Mouse (Mus musculus) liver, postnatal 0 days (tissue): ENCODE measurements around the gene Cstad. TPM values are rescaled to one million over a fixed set of nuclear protein-coding genes. Genes with fewer than 3 reads are reported as not detected.
A peak's percentile ranks its signal among the peaks of the same experiment; 100 is the strongest.

Experiments used
- ATAC-seq: fragments of 200-750 bp; cut with Nextera tagmentation; 2 replicates; pipeline ENCODE4 v1.8.0; 2017; ENCODE audit warnings: mild to moderate bottlenecking, moderate library complexity
- DNase-seq: peaks from one replicate; pipeline ENCODE4 v3.0.0-alpha.2; 2016
- H3K27ac ChIP-seq: fragments of 300-500 bp; sonication (generic); 2 replicates; pipeline ENCODE4 v1.5.1; 2014; ENCODE audit warnings: antibody characterized with exemption, moderate library complexity, mild to moderate bottlenecking, low read depth
- H3K27me3 ChIP-seq: fragments of 300-500 bp; sonication (generic); 2 replicates; pipeline ENCODE4 v1.6.1; 2014; ENCODE audit warnings: low read length, control low read depth, mixed read lengths; ENCODE audit not compliant: insufficient read depth
- H3K36me3 ChIP-seq: fragments of 300-500 bp; sonication (generic); replicated peaks from 2 replicates; pipeline ENCODE4 v1.6.1; 2014; ENCODE audit warnings: mild to moderate bottlenecking, control low read depth, low read length, moderate library complexity, mixed read lengths; ENCODE audit not compliant: insufficient read depth
- H3K4me1 ChIP-seq: fragments of 300-500 bp; sonication (generic); 2 replicates; pipeline ENCODE4 v1.6.1; 2014; ENCODE audit warnings: antibody characterized with exemption, mild to moderate bottlenecking, control low read depth; ENCODE audit not compliant: insufficient read depth
- H3K4me2 ChIP-seq: fragments of 300-500 bp; sonication (generic); 2 replicates; pipeline ENCODE4 v1.6.1; 2014; ENCODE audit warnings: low read depth, mild to moderate bottlenecking, low read length, moderate library complexity, mixed read lengths
- H3K4me3 ChIP-seq: fragments of 300-500 bp; sonication (generic); 2 replicates; pipeline ENCODE4 v1.5.1; 2014; ENCODE audit warnings: low read depth, low read length
- H3K9ac ChIP-seq: fragments of 300-500 bp; sonication (generic); replicated peaks from 2 replicates; pipeline ENCODE4 v1.6.1; 2014; ENCODE audit warnings: mild to moderate bottlenecking, moderate library complexity
- H3K9me3 ChIP-seq: fragments of 300-500 bp; sonication (generic); 2 replicates; pipeline ENCODE4 v1.6.1; 2016; ENCODE audit warnings: mild to moderate bottlenecking, control low read depth, low read length, mixed read lengths
- CTCF ChIP-seq: sonication (generic); IDR thresholded peaks from 2 replicates; pipeline ENCODE4 v1.5.1; 2016; ENCODE audit warnings: antibody characterized with exemption, low read depth
- EP300 ChIP-seq: IDR thresholded peaks from 2 replicates; pipeline ENCODE4 v1.6.1; 2016; ENCODE audit warnings: antibody characterized with exemption, low read depth, mild to moderate bottlenecking
- WGBS: fragments of 180-500 bp; shearing (Covaris S2); extraction: QIAGEN DNeasy Blood & Tissue Kit; methylation state at CpG from one replicate; pipeline ENCODE4 v1.1.7; 2014; ENCODE audit not compliant: insufficient replicate concordance; 5-methylcytosine and 5-hydroxymethylcytosine counted together
- polyA plus RNA-seq: library from polyadenylated mRNA; unstranded; fragments of >200 nt; fragmentation: Nextera tagmentation; extraction: Ambion mirVana; gene quantifications from 2 replicates; pipeline ENCODE4 v1.2.1, GENCODE M21; 2015

Gene Cstad
- polyA plus RNA-seq = 0.22 TPM in 2 replicates

GRCm38 (mm10) chr2:30594641-30595379 is at the start of gene Cstad:
Gene Cstad, plus strand, starts transcription at chr2:30595040.
- Histone ChIP-seq H3K27me3 (no peaks in the 10 kb centered on the region), H3K36me3 (no peaks in the 10 kb centered on the region), H3K4me1 (peaks cover 15% of the 10 kb centered on the region), H3K9me3 (no peaks in the 10 kb centered on the region), H3K9ac (peak within 1 kb of the TSS; percentile 71), H3K4me3 (peak within 1 kb of the TSS; percentile 55), H3K27ac (peak within 1 kb of the TSS; percentile 78), H3K4me2 (peak within 1 kb of the TSS; percentile 71)
- ATAC-seq = peak; percentile 61
- under 1% methylated on average over 38 of the region's 39 CpGs for WGBS
- TF ChIP-seq CTCF (peak; percentile 25; the same call in 1 of the 2 replicates), EP300 (no peak)
- peak; percentile 55 for DNase-seq

GRCm38 (mm10) chr2:30545706-30546105 is 49.1 kb upstream of the Cstad start:
- Histone ChIP-seq H3K4me3 (no peak overlapping the region), H3K27me3 (no peaks in the 10 kb centered on the region), H3K9ac (no peak overlapping the region), H3K36me3 (no peaks in the 10 kb centered on the region), H3K4me2 (no peak overlapping the region), H3K27ac (no peak overlapping the region), H3K9me3 (no peaks in the 10 kb centered on the region), H3K4me1 (peaks cover 14% of the 10 kb centered on the region; the same call in 1 of the 2 replicates)
- 69% methylated on average over 7 of the region's 7 CpGs for WGBS
- no peak for TF ChIP-seq EP300
- TF ChIP-seq CTCF = no peak
- no peak for DNase-seq
- no peak for ATAC-seq

GRCm38 (mm10) chr2:30546219-30546618 is 48.6 kb upstream of the Cstad start:
- DNase-seq = no peak
- H3K27me3 ChIP-seq = no peaks in the 10 kb centered on the region
- H3K4me1 ChIP-seq = peaks cover 14% of the 10 kb centered on the region; the same call in 1 of the 2 replicates
- no peak for ATAC-seq
- no peaks in the 10 kb centered on the region for H3K36me3 ChIP-seq
- H3K4me3 ChIP-seq = no peak overlapping the region
- no peaks in the 10 kb centered on the region for H3K9me3 ChIP-seq
- no peak overlapping the region for H3K27ac ChIP-seq
- no peak overlapping the region for H3K4me2 ChIP-seq
- WGBS = 37% methylated on average over 2 of the region's 3 CpGs
- H3K9ac ChIP-seq = no peak overlapping the region
- TF ChIP-seq CTCF (no peak), EP300 (no peak)

- ATAC-seq = peak; percentile 32; the same call in 1 of the 2 replicates
- Histone ChIP-seq H3K4me2 (peak overlapping the region; percentile 22; the same call in 1 of the 2 replicates), H3K27me3 (no peaks in the 10 kb centered on the region), H3K36me3 (no peaks in the 10 kb centered on the region), H3K9me3 (no peaks in the 10 kb centered on the region), H3K27ac (no peak overlapping the region), H3K4me3 (no peak overlapping the region), H3K4me1 (peaks cover 14% of the 10 kb centered on the region; the same call in 1 of the 2 replicates), H3K9ac (no peak overlapping the region)
- DNase-seq = peak; percentile 31
- TF ChIP-seq EP300 = no peak
- no peak for TF ChIP-seq CTCF
- WGBS = 44% methylated on average over 19 of the region's 19 CpGs
Measured at GRCm38 (mm10) chr2:30547455-30548217, 47.2 kb upstream of the Cstad start.

- Histone ChIP-seq H3K9me3 (no peaks in the 10 kb centered on the region), H3K36me3 (no peaks in the 10 kb centered on the region), H3K27me3 (no peaks in the 10 kb centered on the region), H3K4me1 (peaks cover 6% of the 10 kb centered on the region; the same call in 1 of the 2 replicates), H3K4me3 (no peak overlapping the region), H3K27ac (no peak overlapping the region), H3K9ac (no peak overlapping the region), H3K4me2 (no peak overlapping the region)
- ATAC-seq (no peak), DNase-seq (no peak)
- TF ChIP-seq EP300 = no peak
- TF ChIP-seq CTCF = no peak
- WGBS = 54% methylated on average over 5 of the region's 5 CpGs
Measured at GRCm38 (mm10) chr2:30551579-30551978, 43.3 kb upstream of the Cstad start.

GRCm38 (mm10) chr2:30553851-30554540 is 40.8 kb upstream of the Cstad start:
- no peak overlapping the region for H3K4me3 ChIP-seq
- H3K4me1 ChIP-seq = no peaks in the 10 kb centered on the region
- DNase-seq (no peak), ATAC-seq (peak; percentile 74)
- 60% methylated on average over 7 of the region's 7 CpGs for WGBS
- no peak overlapping the region for H3K9ac ChIP-seq
- H3K9me3 ChIP-seq = no peaks in the 10 kb centered on the region
- no peak overlapping the region for H3K4me2 ChIP-seq
- no peaks in the 10 kb centered on the region for H3K36me3 ChIP-seq
- H3K27ac ChIP-seq = no peak overlapping the region
- H3K27me3 ChIP-seq = no peaks in the 10 kb centered on the region
- TF ChIP-seq EP300 (no peak), CTCF (no peak)
